Mouse (Mus musculus) C2C12 (cell line): ENCODE results near the gene Abhd16a. TPM values are rescaled to one million over a fixed set of nuclear protein-coding genes. Genes with fewer than 3 reads are reported as not detected.

Experiments used
- H3K27me3 ChIP-seq: one replicate; pipeline ENCODE4 v1.6.1; 2011; ENCODE audit not compliant: control insufficient read depth, insufficient read depth, insufficient read length
- H3K36me3 ChIP-seq: one replicate; pipeline ENCODE4 v1.6.1; 2011; ENCODE audit not compliant: control insufficient read depth, insufficient read depth
- H3K4me3 ChIP-seq: one replicate; pipeline ENCODE4 v1.5.1; 2011; ENCODE audit warnings: mild to moderate bottlenecking, control low read depth; ENCODE audit not compliant: poor library complexity, insufficient read depth, severe bottlenecking
- H3K79me2 ChIP-seq: one replicate; pipeline ENCODE4 v1.6.1; 2011; ENCODE audit not compliant: control insufficient read depth, insufficient read depth
- H3K79me3 ChIP-seq: one replicate; pipeline ENCODE4 v1.6.1; 2011; ENCODE audit warnings: low read depth, control low read depth
- H3ac ChIP-seq: one replicate; pipeline ENCODE3; 2011; ENCODE audit warnings: low read depth; ENCODE audit not compliant: control insufficient read depth, insufficient read length
- CEBPB ChIP-seq: IDR thresholded peaks from one replicate; pipeline ENCODE4 v1.6.1; 2011; ENCODE audit warnings: low read depth, mild to moderate bottlenecking, control low read depth, moderate library complexity
- CTCF ChIP-seq: IDR thresholded peaks from one replicate; pipeline ENCODE4 v1.5.1; 2011; ENCODE audit not compliant: control insufficient read depth, insufficient read depth, insufficient read length
- FOSL1 ChIP-seq: IDR thresholded peaks from one replicate; pipeline ENCODE4 v1.8.0; 2011; ENCODE audit warnings: mild to moderate bottlenecking, low read length; ENCODE audit not compliant: poor library complexity, insufficient read depth, severe bottlenecking
- MAX ChIP-seq: IDR thresholded peaks from one replicate; pipeline ENCODE4 v1.6.1; 2011; ENCODE audit warnings: mild to moderate bottlenecking, control low read depth
- MYOD1 ChIP-seq: IDR thresholded peaks from one replicate; pipeline ENCODE4 v1.6.1; 2011; ENCODE audit warnings: low read depth; ENCODE audit not compliant: control insufficient read depth, insufficient read length
- MYOG ChIP-seq: IDR thresholded peaks from one replicate; pipeline ENCODE4 v1.6.1; 2011; ENCODE audit not compliant: control insufficient read depth, insufficient read length; ENCODE audit errors: extremely low read depth
- USF1 ChIP-seq: IDR thresholded peaks from one replicate; pipeline ENCODE4 v1.6.1; 2011; ENCODE audit warnings: low read depth, mild to moderate bottlenecking, control low read depth, moderate library complexity
- polyA plus RNA-seq: library from polyadenylated mRNA; unstranded; fragments of >200 nt; fragmentation: generic; extraction: Trizol; gene quantifications from one replicate; pipeline ENCODE4 v1.2.1, GENCODE M21; 2012; ENCODE audit warnings: missing spikeins

Abhd16a gene
- polyA plus RNA-seq, 1 experiment = 54.0 TPM

GRCm38 (mm10) chr17:35047688-35048087, 41.4 kb upstream of the Abhd16a start:
- H3K4me3 ChIP-seq = no peak overlapping the region
- TF ChIP-seq MYOG (no peak), CEBPB (peak; percentile 14), MAX (no peak)
- H3ac ChIP-seq = no peak overlapping the region
- H3K79me2 ChIP-seq = peaks cover 39% of the 10 kb centered on the region
- peaks cover 7% of the 10 kb centered on the region for H3K36me3 ChIP-seq
- H3K27me3 ChIP-seq = no peaks in the 10 kb centered on the region
- H3K79me3 ChIP-seq = peaks cover 20% of the 10 kb centered on the region

- Histone ChIP-seq H3K79me3 (peaks cover 25% of the 10 kb centered on the region), H3K27me3 (no peaks in the 10 kb centered on the region), H3ac (peak overlapping the region; percentile 9), H3K4me3 (no peak overlapping the region), H3K79me2 (peaks cover 46% of the 10 kb centered on the region), H3K36me3 (peaks cover 14% of the 10 kb centered on the region)
- TF ChIP-seq USF1 = no peak
- no peak for TF ChIP-seq MYOD1
- TF ChIP-seq FOSL1 = no peak
- no peak for TF ChIP-seq CEBPB
Observed at GRCm38 (mm10) chr17:35048149-35048931, 40.7 kb upstream of the Abhd16a start.

- Histone ChIP-seq H3K36me3 (peaks cover 20% of the 10 kb centered on the region), H3ac (no peak overlapping the region), H3K27me3 (no peaks in the 10 kb centered on the region), H3K79me2 (peaks cover 52% of the 10 kb centered on the region), H3K4me3 (no peak overlapping the region), H3K79me3 (peaks cover 30% of the 10 kb centered on the region)
- TF ChIP-seq CEBPB (no peak), MYOD1 (no peak), USF1 (no peak), MAX (no peak), MYOG (no peak), FOSL1 (no peak), CTCF (no peak)
Observed at GRCm38 (mm10) chr17:35048932-35049440, 40.1 kb upstream of the Abhd16a start.

GRCm38 (mm10) chr17:35049561-35050016, 39.5 kb upstream of the Abhd16a start, which contains the start of gene Clic1:
Clic1 (plus strand) TSS chr17:35049966.
- peaks cover 26% of the 10 kb centered on the region for H3K36me3 ChIP-seq
- no peak for TF ChIP-seq MYOD1
- no peak for TF ChIP-seq USF1
- TF ChIP-seq CTCF = no peak
- no peak for TF ChIP-seq MYOG
- TF ChIP-seq FOSL1 = no peak
- no peak for TF ChIP-seq MAX
- TF ChIP-seq CEBPB = no peak
- no peaks in the 10 kb centered on the region for H3K27me3 ChIP-seq
- peaks cover 58% of the 10 kb centered on the region for H3K79me2 ChIP-seq
- peak within 1 kb of the TSS; percentile 85 for H3ac ChIP-seq
- peaks cover 34% of the 10 kb centered on the region for H3K79me3 ChIP-seq
- H3K4me3 ChIP-seq = peak within 1 kb of the TSS; percentile 82

- TF ChIP-seq MYOG (no peak), FOSL1 (no peak)
- peaks cover 64% of the 10 kb centered on the region for H3K79me2 ChIP-seq
- peak overlapping the region; percentile 82 for H3K4me3 ChIP-seq
- peaks cover 39% of the 10 kb centered on the region for H3K79me3 ChIP-seq
- H3K27me3 ChIP-seq = no peaks in the 10 kb centered on the region
- peak overlapping the region; percentile 85 for H3ac ChIP-seq
- peaks cover 32% of the 10 kb centered on the region for H3K36me3 ChIP-seq
Observed at GRCm38 (mm10) chr17:35050126-35050750, 38.8 kb upstream of the Abhd16a start.
